Mouse (Mus musculus) megakaryocyte, embryonic 14.5 days (primary cell): ENCODE measurements around the gene Fgfr2. TPM values are rescaled to one million over a fixed set of nuclear protein-coding genes. Genes with fewer than 3 reads are reported as not detected.

Source experiments
- H3K27me3 ChIP-seq: replicated peaks from 2 replicates; pipeline ENCODE3; 2012; ENCODE audit warnings: inconsistent platforms
- H3K36me3 ChIP-seq: replicated peaks from 2 replicates; pipeline ENCODE3; 2012; ENCODE audit warnings: low read length, inconsistent platforms, mixed read lengths
- H3K4me1 ChIP-seq: 2 replicates; pipeline ENCODE4 v1.6.1; 2012; ENCODE audit warnings: inconsistent platforms
- H3K4me3 ChIP-seq: replicated peaks from 2 replicates; pipeline ENCODE3; 2012; ENCODE audit warnings: moderate library complexity, mild to moderate bottlenecking, inconsistent platforms
- H3K9me3 ChIP-seq: 2 replicates; pipeline ENCODE4 v1.6.1; 2012; ENCODE audit warnings: inconsistent platforms
- FLI1 ChIP-seq: IDR thresholded peaks from 2 replicates; pipeline ENCODE4 v1.6.1; 2012; ENCODE audit warnings: low read length, inconsistent platforms, mixed read lengths
- GATA1 ChIP-seq: IDR thresholded peaks from 3 replicates; pipeline ENCODE4 v1.6.1; 2012; ENCODE audit warnings: mixed read lengths, low read length, inconsistent platforms, borderline replicate concordance
- polyA plus RNA-seq: library from polyadenylated mRNA; stranded (reverse); fragments of >175 nt; gene quantifications from 2 replicates; pipeline ENCODE4 v1.2.3, GENCODE M21; 2012; ENCODE audit warnings: low replicate concordance; ENCODE audit not compliant: insufficient read depth

Gene Fgfr2
- polyA plus RNA-seq, 1 experiment, result 0.45 TPM

- no peak for TF ChIP-seq GATA1
- TF ChIP-seq FLI1, result no peak
- Histone ChIP-seq H3K36me3 (no peaks in the 10 kb centered on the region), H3K4me3 (no peak overlapping the region), H3K9me3 (no peaks in the 10 kb centered on the region), H3K4me1 (peaks cover 9% of the 10 kb centered on the region), H3K27me3 (peaks cover 36% of the 10 kb centered on the region)
Measured at GRCm38 (mm10) chr7:130823992-130824391, 2299.2 kb downstream of the Fgfr2 start.

- Histone ChIP-seq H3K4me3 (no peak overlapping the region), H3K4me1 (peaks cover 4% of the 10 kb centered on the region; the same call in 1 of the 2 replicates), H3K36me3 (no peaks in the 10 kb centered on the region), H3K9me3 (no peaks in the 10 kb centered on the region), H3K27me3 (peaks cover 23% of the 10 kb centered on the region)
- TF ChIP-seq GATA1 (no peak), FLI1 (no peak)
Measured at GRCm38 (mm10) chr7:130819624-130820023, 2303.5 kb downstream of the Fgfr2 start.

- no peak for TF ChIP-seq GATA1
- no peak for TF ChIP-seq FLI1
- Histone ChIP-seq H3K27me3 (peaks cover 21% of the 10 kb centered on the region), H3K4me1 (peaks cover 4% of the 10 kb centered on the region; the same call in 1 of the 2 replicates), H3K9me3 (no peaks in the 10 kb centered on the region), H3K4me3 (no peak overlapping the region), H3K36me3 (no peaks in the 10 kb centered on the region)
Measured at GRCm38 (mm10) chr7:130818813-130819212, 2304.3 kb downstream of the Fgfr2 start.

- Histone ChIP-seq H3K4me1 (peaks cover 4% of the 10 kb centered on the region; the same call in 1 of the 2 replicates), H3K4me3 (no peak overlapping the region), H3K9me3 (no peaks in the 10 kb centered on the region), H3K36me3 (no peaks in the 10 kb centered on the region), H3K27me3 (peaks cover 13% of the 10 kb centered on the region)
- TF ChIP-seq FLI1, result no peak
- no peak for TF ChIP-seq GATA1
Measured at GRCm38 (mm10) chr7:130816243-130816642, 2306.9 kb downstream of the Fgfr2 start.

GRCm38 (mm10) chr7:130815601-130816000 lies 2307.5 kb downstream of the Fgfr2 start:
- H3K27me3 ChIP-seq, result peaks cover 15% of the 10 kb centered on the region
- H3K9me3 ChIP-seq, result no peaks in the 10 kb centered on the region
- TF ChIP-seq GATA1 (no peak), FLI1 (no peak)
- H3K4me1 ChIP-seq, result peaks cover 4% of the 10 kb centered on the region; the same call in 1 of the 2 replicates
- no peak overlapping the region for H3K4me3 ChIP-seq
- H3K36me3 ChIP-seq, result no peaks in the 10 kb centered on the region

- Histone ChIP-seq H3K27me3 (peaks cover 11% of the 10 kb centered on the region), H3K4me1 (no peaks in the 10 kb centered on the region; the same call in 1 of the 2 replicates), H3K36me3 (no peaks in the 10 kb centered on the region), H3K4me3 (no peak overlapping the region), H3K9me3 (no peaks in the 10 kb centered on the region)
- no peak for TF ChIP-seq FLI1
- TF ChIP-seq GATA1, result no peak
Measured at GRCm38 (mm10) chr7:130812407-130812806, 2310.7 kb downstream of the Fgfr2 start.

GRCm38 (mm10) chr7:130810238-130810637 lies 2312.9 kb downstream of the Fgfr2 start:
- Histone ChIP-seq H3K27me3 (peaks cover 13% of the 10 kb centered on the region), H3K9me3 (no peaks in the 10 kb centered on the region), H3K4me1 (no peaks in the 10 kb centered on the region; the same call in 1 of the 2 replicates), H3K4me3 (no peak overlapping the region), H3K36me3 (no peaks in the 10 kb centered on the region)
- TF ChIP-seq FLI1 (no peak), GATA1 (no peak)

- Histone ChIP-seq H3K27me3 (peaks cover 18% of the 10 kb centered on the region), H3K4me3 (no peak overlapping the region), H3K9me3 (no peaks in the 10 kb centered on the region)
Measured at GRCm38 (mm10) chr7:130808694-130809093, 2314.5 kb downstream of the Fgfr2 start.

GRCm38 (mm10) chr7:130807749-130808148 lies 2315.4 kb downstream of the Fgfr2 start:
- H3K4me3 ChIP-seq, result no peak overlapping the region
- TF ChIP-seq FLI1, result no peak
- TF ChIP-seq GATA1, result no peak
- no peaks in the 10 kb centered on the region for H3K36me3 ChIP-seq
- H3K27me3 ChIP-seq, result peaks cover 18% of the 10 kb centered on the region
- no peaks in the 10 kb centered on the region for H3K9me3 ChIP-seq
- no peaks in the 10 kb centered on the region; the same call in 1 of the 2 replicates for H3K4me1 ChIP-seq

More at GRCm38 (mm10) chr7:130808694-130809093, 2314.5 kb downstream of the Fgfr2 start:
- TF ChIP-seq GATA1 (no peak), FLI1 (no peak)
- Histone ChIP-seq H3K36me3 (no peaks in the 10 kb centered on the region), H3K4me1 (no peaks in the 10 kb centered on the region; the same call in 1 of the 2 replicates)

- H3K27me3 ChIP-seq, result peaks cover 15% of the 10 kb centered on the region
- no peaks in the 10 kb centered on the region for H3K36me3 ChIP-seq
- no peaks in the 10 kb centered on the region for H3K9me3 ChIP-seq
- H3K4me3 ChIP-seq, result no peak overlapping the region
- H3K4me1 ChIP-seq, result no peaks in the 10 kb centered on the region; the same call in 1 of the 2 replicates
- TF ChIP-seq FLI1, result no peak
- TF ChIP-seq GATA1, result no peak
Measured at GRCm38 (mm10) chr7:130804991-130805390, 2318.2 kb downstream of the Fgfr2 start.
